Mouse (Mus musculus) CH12.LX (cell line): ENCODE measurements at regions not wholly inside any gene's neighbourhood (a gene's known extent, or its start where the extent isn't known, plus 50 kb on each side); places are given as distances from the start of the nearest gene placed in this dataset.

Experiments
- DNase-seq: peaks from one replicate; pipeline ENCODE4 v3.0.0-alpha.2; 2013; ENCODE audit errors: extremely low read depth
- H3K27ac ChIP-seq: 2 replicates; pipeline ENCODE4 v1.5.1; 2012; ENCODE audit warnings: low read depth, mild to moderate bottlenecking, control low read depth, moderate library complexity; ENCODE audit not compliant: insufficient read depth
- H3K27me3 ChIP-seq: replicated peaks from 2 replicates; pipeline ENCODE3; 2012; ENCODE audit warnings: inconsistent platforms
- H3K36me3 ChIP-seq, 2 experiments: replicated peaks in 1 of 2; 2 replicates each; pipeline versions ENCODE3 to v1.6.1; 2012; ENCODE audit warnings: inconsistent platforms in 1 of 2, low read length in 1 of 2, mild to moderate bottlenecking in 1 of 2, mixed read lengths in 1 of 2, moderate library complexity in 1 of 2; ENCODE audit not compliant: control insufficient read depth in 1 of 2, insufficient read depth in 1 of 2
- H3K4me1 ChIP-seq, 2 experiments: 2 replicates each; pipeline ENCODE4 v1.6.1; 2012; ENCODE audit warnings: inconsistent platforms in 1 of 2, moderate library complexity in 1 of 2; ENCODE audit not compliant: insufficient read depth in 2 of 2, control insufficient read depth in 1 of 2
- H3K4me2 ChIP-seq: 2 replicates; pipeline ENCODE4 v1.6.1; 2012; ENCODE audit warnings: low read depth, mild to moderate bottlenecking, control low read depth; ENCODE audit not compliant: poor library complexity, insufficient read depth, severe bottlenecking
- H3K4me3 ChIP-seq, 3 experiments: fragments of 150-350 bp in 1 of 3; sonication (generic) in 1 of 3; replicated peaks in 1 of 3; 2 replicates each; pipeline versions ENCODE3 to v1.5.1; 2011 to 2012; ENCODE audit warnings: low read depth in 2 of 3, low read length in 2 of 3, mild to moderate bottlenecking in 2 of 3, moderate library complexity in 2 of 3, control low read depth in 1 of 3, improper control_type of control experiment in 1 of 3, inconsistent platforms in 1 of 3, mixed read lengths in 1 of 3; ENCODE audit not compliant: poor library complexity in 1 of 3
- H3K79me2 ChIP-seq: replicated peaks from 2 replicates; pipeline ENCODE4 v1.6.1; 2012; ENCODE audit warnings: mild to moderate bottlenecking, moderate library complexity; ENCODE audit not compliant: control insufficient read depth, poor library complexity, insufficient read depth, severe bottlenecking; ENCODE audit errors: extremely low read depth
- H3K9ac ChIP-seq: 2 replicates; pipeline ENCODE4 v1.6.1; 2012; ENCODE audit warnings: low read depth, mild to moderate bottlenecking, control low read depth, moderate library complexity; ENCODE audit not compliant: insufficient read depth
- H3K9me3 ChIP-seq: replicated peaks from 2 replicates; pipeline ENCODE3; 2012; ENCODE audit warnings: low read length, inconsistent platforms, mixed read lengths
- BHLHE40 ChIP-seq: IDR thresholded peaks from 2 replicates; pipeline ENCODE4 v1.6.1; 2011; ENCODE audit warnings: mild to moderate bottlenecking, low read depth, low read length, improper control_type of control experiment
- CHD1 ChIP-seq: IDR thresholded peaks from 2 replicates; pipeline ENCODE4 v1.6.1; 2012; ENCODE audit warnings: low read depth, low read length, improper control_type of control experiment, inconsistent platforms
- CHD2 ChIP-seq: IDR thresholded peaks from 2 replicates; pipeline ENCODE4 v1.6.1; 2011; ENCODE audit warnings: low read length, improper control_type of control experiment
- EP300 ChIP-seq: IDR thresholded peaks from 2 replicates; pipeline ENCODE4 v1.6.1; 2011; ENCODE audit warnings: low read length, improper control_type of control experiment
- ETS1 ChIP-seq: conservative IDR thresholded peaks from 2 replicates; pipeline ENCODE4 v1.6.1; 2012; ENCODE audit warnings: low read depth, mild to moderate bottlenecking, inconsistent platforms, low read length, improper control_type of control experiment, moderate library complexity
- IRF4 ChIP-seq: IDR thresholded peaks from 2 replicates; pipeline ENCODE4 v1.6.1; 2014; ENCODE audit warnings: low read depth, mild to moderate bottlenecking, inconsistent platforms, low read length, improper control_type of control experiment
- JUN ChIP-seq: IDR thresholded peaks from 2 replicates; pipeline ENCODE4 v1.6.1; 2011; ENCODE audit warnings: low read depth, mild to moderate bottlenecking, low read length, improper control_type of control experiment, moderate library complexity; ENCODE audit not compliant: insufficient read depth
- JUND ChIP-seq: conservative IDR thresholded peaks from 2 replicates; pipeline ENCODE4 v1.6.1; 2011; ENCODE audit warnings: low read depth, low read length, improper control_type of control experiment
- MAZ ChIP-seq: IDR thresholded peaks from 2 replicates; pipeline ENCODE4 v1.6.1; 2012; ENCODE audit warnings: low read depth, mild to moderate bottlenecking, inconsistent platforms, low read length, improper control_type of control experiment, moderate library complexity
- MEF2A ChIP-seq: IDR thresholded peaks from 2 replicates; pipeline ENCODE4 v1.6.1; 2014; ENCODE audit warnings: low read depth, mild to moderate bottlenecking, inconsistent platforms, low read length, improper control_type of control experiment, borderline replicate concordance
- MYC ChIP-seq: IDR thresholded peaks from 2 replicates; pipeline ENCODE4 v1.6.1; 2011; ENCODE audit warnings: low read depth, mild to moderate bottlenecking, improper control_type of control experiment, low read length
- POLR2A ChIP-seq: IDR thresholded peaks from 2 replicates; pipeline ENCODE4 v1.6.1; 2011; ENCODE audit warnings: low read depth, mild to moderate bottlenecking, improper control_type of control experiment, low read length
- POLR2AphosphoS2 ChIP-seq: IDR thresholded peaks from 2 replicates; pipeline ENCODE4 v1.6.1; 2011; ENCODE audit warnings: low read depth, low read length, improper control_type of control experiment
- RAD21 ChIP-seq: IDR thresholded peaks from 2 replicates; pipeline ENCODE4 v1.6.1; 2011; ENCODE audit warnings: low read depth, mild to moderate bottlenecking, low read length, improper control_type of control experiment, moderate library complexity
- TBP ChIP-seq: conservative IDR thresholded peaks from 2 replicates; pipeline ENCODE4 v1.6.1; 2011; ENCODE audit warnings: low read depth, low read length, improper control_type of control experiment
- TCF12 ChIP-seq: IDR thresholded peaks from 2 replicates; pipeline ENCODE4 v1.6.1; 2014; ENCODE audit warnings: low read depth, mild to moderate bottlenecking, inconsistent platforms, low read length, improper control_type of control experiment
- UBTF ChIP-seq: IDR thresholded peaks from 2 replicates; pipeline ENCODE4 v1.6.1; 2012; ENCODE audit warnings: low read depth, mild to moderate bottlenecking, inconsistent platforms, low read length, improper control_type of control experiment, moderate library complexity
- USF2 ChIP-seq: conservative IDR thresholded peaks from 2 replicates; pipeline ENCODE4 v1.6.1; 2011; ENCODE audit warnings: low read depth, low read length, improper control_type of control experiment
- ZKSCAN1 ChIP-seq: IDR thresholded peaks from 2 replicates; pipeline ENCODE4 v1.6.1; 2012; ENCODE audit warnings: low read depth, inconsistent platforms, low read length, improper control_type of control experiment, borderline replicate concordance
- dilution Hi-C: fragments of 300-500 bp; cut with MboI; formaldehyde crosslinking; loops from 2 replicates; pipeline ENCODE4 v1.14.3; 2020; ENCODE audit warnings: low sequenced_read_pairs; ENCODE audit not compliant: extremely low pct_unique_long_range_greater_than_20kb, extremely low pct_ligation_motif_present
- in situ Hi-C: fragments of 300-500 bp; cut with MboI; formaldehyde crosslinking; loops from 3 replicates; pipeline ENCODE4 v1.14.3; 2019; ENCODE audit warnings: low sequenced_read_pairs, low pct_ligation_motif_present, low pct_unique_long_range_greater_than_20kb, mixed read lengths

DNA sequence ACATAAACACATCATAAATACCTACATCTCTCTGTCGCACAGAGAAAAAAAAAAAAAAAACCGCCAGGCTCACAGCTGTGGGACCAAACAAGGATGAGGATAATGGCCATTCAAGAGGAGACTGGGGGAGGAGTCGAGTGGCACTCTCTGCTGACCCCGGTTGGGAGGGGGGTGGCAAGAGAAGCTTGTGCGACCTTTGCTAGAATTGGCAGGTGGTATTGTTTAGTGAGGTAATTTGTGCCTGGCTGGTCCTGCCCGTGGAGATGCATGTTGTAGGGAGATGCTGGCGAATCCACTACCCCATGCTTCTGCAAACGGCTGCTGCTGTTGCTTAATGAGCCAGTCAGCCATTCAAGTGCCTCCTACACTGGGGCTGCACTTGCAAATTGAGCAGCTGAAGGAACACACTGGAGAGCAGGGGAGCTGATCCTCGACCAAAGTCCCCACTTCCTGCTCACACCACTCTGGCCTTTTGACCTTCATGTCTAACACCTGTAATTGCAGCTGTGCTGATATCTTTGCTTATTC lies 66.5 kb upstream of the Lmo2 start (continued):
- peak; percentile 64; the same call in 1 of the 2 replicates for TF ChIP-seq EP300
- TF ChIP-seq MEF2A = peak; percentile 47; the same call in 1 of the 2 replicates
- peak; percentile 69; the same call in 1 of the 2 replicates for TF ChIP-seq MAZ
- no peak for TF ChIP-seq POLR2AphosphoS2
- no peak; the same call in 1 of the 2 replicates for TF ChIP-seq RAD21
- TF ChIP-seq JUN = no peak
- TF ChIP-seq TCF12 = peak; percentile 95
- no peak for TF ChIP-seq USF2
- no peak; the same call in 1 of the 2 replicates for TF ChIP-seq CHD2
- TF ChIP-seq ETS1 = peak; percentile 86
- TF ChIP-seq ZKSCAN1 = no peak
- no peak for TF ChIP-seq CHD1
- TF ChIP-seq TBP = 0 out of 2 replicates have a peak, but pooled peaks have one; percentile 30

DNA sequence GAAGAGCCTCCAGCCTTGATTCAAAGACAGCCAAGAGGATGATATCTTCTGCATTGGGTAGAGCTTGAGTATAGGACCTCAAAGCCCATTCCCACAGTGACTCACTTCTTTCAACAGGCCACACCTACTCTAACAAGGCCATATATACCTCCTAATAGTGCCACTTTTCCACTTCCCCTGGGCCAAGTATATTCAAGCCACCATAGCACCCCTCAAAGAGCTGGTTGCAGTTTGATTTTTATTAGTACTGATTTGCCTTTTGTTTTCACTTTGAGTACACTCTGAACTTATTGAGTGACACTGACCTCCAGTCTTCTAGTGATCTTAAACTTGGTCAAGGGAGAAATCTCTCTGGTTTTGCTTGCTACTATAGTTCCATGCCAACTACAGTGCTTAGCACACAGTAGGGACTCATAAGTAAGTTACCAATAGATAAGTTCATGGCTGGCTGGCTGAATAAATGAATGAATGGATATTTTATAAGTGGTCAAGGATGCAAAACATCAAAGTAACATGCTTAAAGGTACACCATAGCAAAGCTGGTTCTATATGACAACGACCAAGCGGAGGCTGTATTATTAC lies 64.5 kb upstream of the Lmo2 start:
- no peaks in the 10 kb centered on the region for H3K27me3 ChIP-seq
- H3K27ac ChIP-seq = peak overlapping the region; percentile 100
- dilution Hi-C loops (no loop called here), in situ Hi-C loops (no loop called here)
- DNase-seq = peak; percentile 66
- TF ChIP-seq POLR2A (peak; percentile 38; the same call in 1 of the 2 replicates), ETS1 (peak; percentile 60), JUN (peak; percentile 58), BHLHE40 (peak; percentile 55), USF2 (no peak), ZKSCAN1 (peak; percentile 87), TBP (peak; percentile 94), CHD1 (no peak), MYC (0 out of 2 replicates have a peak, but pooled peaks have one; percentile 27), UBTF (no peak), EP300 (peak; percentile 54; the same call in 1 of the 2 replicates), TCF12 (peak; percentile 41; the same call in 1 of the 2 replicates), IRF4 (peak; percentile 87), JUND (peak; percentile 59)
- no peaks in the 10 kb centered on the region for H3K79me2 ChIP-seq
- H3K36me3 ChIP-seq = no peaks in the 10 kb centered on the region
- peaks cover 48 to 80% of the 10 kb centered on the region in 2 experiments for H3K4me1 ChIP-seq
- peak overlapping the region; percentile 72; the same call in 1 of the 2 replicates for H3K9ac ChIP-seq
- peak overlapping the region; percentile 92; the same call in 1 of the 2 replicates for H3K4me2 ChIP-seq
- H3K9me3 ChIP-seq = no peaks in the 10 kb centered on the region
- H3K4me3 ChIP-seq = no peak overlapping the region
